Mouse (Mus musculus) urinary bladder, adult 18-20 months (tissue): ENCODE data around the gene Ralgapa1.

Experiments
- DNase-seq, 2 experiments: peaks; one replicate each; pipeline ENCODE4 v3.0.0; 2022; ENCODE audit warnings: low spot score in 2 of 2, mixed read lengths in 2 of 2

Gene Ralgapa1

GRCm38 (mm10) chr12:55820661-55821314, at the start of gene Ralgapa1:
TSS of gene Ralgapa1 (minus strand) at chr12:55821167.
- DNase-seq: peak; percentile 73 to 74

- no peak for DNase-seq
Observed at GRCm38 (mm10) chr12:55869622-55870322, 48.8 kb upstream of the Ralgapa1 start.

GRCm38 (mm10) chr12:55867738-55868137, 46.8 kb upstream of the Ralgapa1 start:
- DNase-seq: no peak

- DNase-seq: no peak
Observed at GRCm38 (mm10) chr12:55860631-55861030, 39.7 kb upstream of the Ralgapa1 start.

- no peak for DNase-seq
Observed at GRCm38 (mm10) chr12:55859409-55860349, 38.7 kb upstream of the Ralgapa1 start.

GRCm38 (mm10) chr12:55850650-55851049, 29.7 kb upstream of the Ralgapa1 start:
- DNase-seq: no peak

- no peak for DNase-seq
Observed at GRCm38 (mm10) chr12:55847851-55848250, 26.9 kb upstream of the Ralgapa1 start.

- DNase-seq: no peak
Observed at GRCm38 (mm10) chr12:55846741-55847140, 25.8 kb upstream of the Ralgapa1 start.

- DNase-seq: no peak
Observed at GRCm38 (mm10) chr12:55837495-55837894, 16.5 kb upstream of the Ralgapa1 start.

GRCm38 (mm10) chr12:55836199-55836951, 15.4 kb upstream of the Ralgapa1 start, which contains the start of gene Brms1l:
TSS of gene Brms1l (plus strand) at chr12:55836324.
- DNase-seq: peak; percentile 80 to 96

- no peak for DNase-seq
Observed at GRCm38 (mm10) chr12:55835857-55836198, 14.9 kb upstream of the Ralgapa1 start.

GRCm38 (mm10) chr12:55834891-55835290, 13.9 kb upstream of the Ralgapa1 start:
- no peak for DNase-seq

- no peak for DNase-seq
Observed at GRCm38 (mm10) chr12:55833906-55834625, 13.1 kb upstream of the Ralgapa1 start.

- no peak for DNase-seq
Observed at GRCm38 (mm10) chr12:55832961-55833360, 12.0 kb upstream of the Ralgapa1 start.

GRCm38 (mm10) chr12:55831101-55831500, 10.1 kb upstream of the Ralgapa1 start:
- DNase-seq: peak; percentile 59 to 66

GRCm38 (mm10) chr12:55825537-55825936, 4.6 kb upstream of the Ralgapa1 start:
- no peak for DNase-seq

GRCm38 (mm10) chr12:55824027-55824426, 3.1 kb upstream of the Ralgapa1 start:
- no peak for DNase-seq

- peak; percentile 20 to 61 for DNase-seq
Observed at GRCm38 (mm10) chr12:55820119-55820660, 777 bp downstream of the Ralgapa1 start.

GRCm38 (mm10) chr12:55816488-55816887, 4.5 kb downstream of the Ralgapa1 start:
- DNase-seq: no peak

- DNase-seq: no peak
Observed at GRCm38 (mm10) chr12:55805035-55805434, 15.9 kb downstream of the Ralgapa1 start.
